ENCODE assay signal across 23 mouse cellular contexts in genomic region chr15:21344323-21344722, GRCm38 (mm10).
DNase-seq lines count a peak whose midpoint lies in the region; ATAC-seq lines count a peak whose summit lies in the region.
"Had no signal": no experiment of that assay in that cellular context is flagged by ENCODE, and none has a peak within 500 bp of the region (broad histone marks: within the 10 kb centered on the region; RNA-seq: fewer than 3 reads in every experiment).

No protein-coding gene starts in this region.

- DNase-seq in midbrain, embryonic 11.5 days (ENCODE audit: low spot score, missing footprints): no peak
- DNase-seq in retina, embryonic 14.5 days (ENCODE audit: low spot score): peak; percentile 6
- DNase-seq in retina, postnatal 1 day: no peak
- no peak for DNase-seq in cerebellum, postnatal 10 days
- DNase-seq: adrenal gland, adult 8-10 months; adrenal gland, postnatal 25 days; cerebellum, adult 11 months; cerebellum, adult 2 months; cerebellum, adult 9-11 months; cerebellum, postnatal 36 days; gastrocnemius, postnatal 25 days; heart, adult 18-20 months; heart, postnatal 10 days; heart, postnatal 36 days had no signal

- no peak overlapping the region for H3K4me3 ChIP-seq in forebrain, embryonic 12.5 days (replicated peaks)
- no peak overlapping the region for H3K4me3 ChIP-seq in forebrain, embryonic 15.5 days
- H3K4me3 ChIP-seq in midbrain, embryonic 11.5 days (ENCODE audit: low read depth, low read length): no peak overlapping the region
- no peak overlapping the region for H3K4me3 ChIP-seq in midbrain, embryonic 13.5 days (replicated peaks)
- H3K4me3 ChIP-seq: heart, embryonic 12.5 days; heart, embryonic 15.5 days; hindbrain, embryonic 10.5 days; hindbrain, embryonic 13.5 days; intestine, embryonic 15.5 days had no signal

- peaks cover 4% of the 10 kb centered on the region; the same call in 1 of the 2 replicates for H3K27me3 ChIP-seq in forebrain, embryonic 12.5 days
- H3K27me3 ChIP-seq in forebrain, embryonic 15.5 days: no peaks in the 10 kb centered on the region
- H3K27me3 ChIP-seq in midbrain, embryonic 11.5 days (ENCODE audit: control insufficient read depth, insufficient read depth, low read length): no peaks in the 10 kb centered on the region
- no peaks in the 10 kb centered on the region for H3K27me3 ChIP-seq in midbrain, embryonic 13.5 days
- H3K27me3 ChIP-seq: heart, embryonic 12.5 days; heart, embryonic 15.5 days; hindbrain, embryonic 13.5 days; intestine, embryonic 15.5 days had no signal

- 19% methylated on average over 2 of the region's 2 CpGs for WGBS in forebrain, embryonic 12.5 days
- 8% methylated on average over 2 of the region's 2 CpGs for WGBS in forebrain, embryonic 15.5 days
- WGBS in midbrain, embryonic 11.5 days: 37% methylated on average over 2 of the region's 2 CpGs
- 18% methylated on average over 2 of the region's 2 CpGs for WGBS in midbrain, embryonic 13.5 days

- H3K9ac ChIP-seq in forebrain, embryonic 12.5 days: no peak overlapping the region
- H3K9ac ChIP-seq in forebrain, embryonic 15.5 days (replicated peaks): no peak overlapping the region
- no peak overlapping the region for H3K9ac ChIP-seq in midbrain, embryonic 11.5 days (ENCODE audit: low read length)
- H3K9ac ChIP-seq in midbrain, embryonic 13.5 days (replicated peaks): no peak overlapping the region
- H3K9ac ChIP-seq: heart, embryonic 12.5 days; heart, embryonic 15.5 days; hindbrain, embryonic 13.5 days; intestine, embryonic 15.5 days had no signal

- H3K27ac ChIP-seq in forebrain, embryonic 12.5 days: no peak overlapping the region
- no peak overlapping the region for H3K27ac ChIP-seq in forebrain, embryonic 15.5 days (replicated peaks)
- H3K27ac ChIP-seq in midbrain, embryonic 11.5 days (ENCODE audit: low read depth, low read length): no peak overlapping the region
- H3K27ac ChIP-seq in midbrain, embryonic 13.5 days: no peak overlapping the region
- H3K27ac ChIP-seq: heart, embryonic 15.5 days; hindbrain, embryonic 10.5 days; hindbrain, embryonic 13.5 days; intestine, embryonic 15.5 days had no signal

- H3K4me2 ChIP-seq in forebrain, embryonic 12.5 days: no peak overlapping the region
- no peak overlapping the region for H3K4me2 ChIP-seq in forebrain, embryonic 15.5 days (replicated peaks)
- H3K4me2 ChIP-seq in midbrain, embryonic 11.5 days: no peak overlapping the region
- no peak overlapping the region for H3K4me2 ChIP-seq in midbrain, embryonic 13.5 days (replicated peaks)
- H3K4me2 ChIP-seq: heart, embryonic 12.5 days; heart, embryonic 15.5 days; hindbrain, embryonic 13.5 days; intestine, embryonic 15.5 days had no signal

- H3K36me3 ChIP-seq in forebrain, embryonic 12.5 days (replicated peaks): no peaks in the 10 kb centered on the region
- no peaks in the 10 kb centered on the region for H3K36me3 ChIP-seq in forebrain, embryonic 15.5 days
- H3K36me3 ChIP-seq in midbrain, embryonic 11.5 days (ENCODE audit: control insufficient read depth, insufficient read depth, low read length): no peaks in the 10 kb centered on the region
- H3K36me3 ChIP-seq in midbrain, embryonic 13.5 days: no peaks in the 10 kb centered on the region
- H3K36me3 ChIP-seq: heart, embryonic 12.5 days; heart, embryonic 15.5 days; hindbrain, embryonic 10.5 days; hindbrain, embryonic 13.5 days; intestine, embryonic 15.5 days had no signal

- no peaks in the 10 kb centered on the region for H3K9me3 ChIP-seq in forebrain, embryonic 12.5 days
- H3K9me3 ChIP-seq in forebrain, embryonic 15.5 days: no peaks in the 10 kb centered on the region
- H3K9me3 ChIP-seq in midbrain, embryonic 11.5 days (ENCODE audit: control insufficient read depth, low read length): no peaks in the 10 kb centered on the region
- H3K9me3 ChIP-seq in midbrain, embryonic 13.5 days: no peaks in the 10 kb centered on the region
- H3K9me3 ChIP-seq: heart, embryonic 12.5 days; heart, embryonic 15.5 days; hindbrain, embryonic 10.5 days; hindbrain, embryonic 13.5 days; intestine, embryonic 15.5 days had no signal

- ATAC-seq in forebrain, embryonic 12.5 days (ENCODE audit: low FRiP score): peak; percentile 17; the same call in 1 of the 2 replicates
- no peak; the same call in 1 of the 2 replicates for ATAC-seq in forebrain, embryonic 15.5 days (replicated peaks)
- ATAC-seq in midbrain, embryonic 11.5 days (ENCODE audit: low FRiP score): peak; percentile 53; the same call in 1 of the 2 replicates
- no peak for ATAC-seq in midbrain, embryonic 13.5 days
- ATAC-seq: activated CD4-positive, CD25-positive, alpha-beta regulatory T cell, adult 4 months; intestine, embryonic 15.5 days had no signal

- no peaks in the 10 kb centered on the region for H3K4me1 ChIP-seq in forebrain, embryonic 12.5 days
- peaks cover 3% of the 10 kb centered on the region; the same call in 1 of the 2 replicates for H3K4me1 ChIP-seq in forebrain, embryonic 15.5 days
- no peaks in the 10 kb centered on the region; the same call in 1 of the 2 replicates for H3K4me1 ChIP-seq in midbrain, embryonic 11.5 days (ENCODE audit: control insufficient read depth, insufficient read depth, low read length)
- H3K4me1 ChIP-seq in midbrain, embryonic 13.5 days (replicated peaks): peaks cover 8% of the 10 kb centered on the region
- H3K4me1 ChIP-seq: heart, embryonic 12.5 days; heart, embryonic 15.5 days; hindbrain, embryonic 13.5 days; intestine, embryonic 15.5 days had no signal

Comparison
In these comparisons a context has a peak if more than half of its experiments do, and no peak if none do; other contexts are left out.
1. ATAC-seq: peak in forebrain, embryonic 12.5 days (single experiment) and midbrain, embryonic 11.5 days (single experiment); none in forebrain, embryonic 15.5 days (single experiment) and midbrain, embryonic 13.5 days (single experiment).